Mouse (Mus musculus): ENCODE data around the gene Serpina1f.
"Not testable (repeated sequence)": the region's sequence is repeated elsewhere in the genome, so short reads cannot be mapped to it uniquely, and the experiment has no call there.

DNA sequence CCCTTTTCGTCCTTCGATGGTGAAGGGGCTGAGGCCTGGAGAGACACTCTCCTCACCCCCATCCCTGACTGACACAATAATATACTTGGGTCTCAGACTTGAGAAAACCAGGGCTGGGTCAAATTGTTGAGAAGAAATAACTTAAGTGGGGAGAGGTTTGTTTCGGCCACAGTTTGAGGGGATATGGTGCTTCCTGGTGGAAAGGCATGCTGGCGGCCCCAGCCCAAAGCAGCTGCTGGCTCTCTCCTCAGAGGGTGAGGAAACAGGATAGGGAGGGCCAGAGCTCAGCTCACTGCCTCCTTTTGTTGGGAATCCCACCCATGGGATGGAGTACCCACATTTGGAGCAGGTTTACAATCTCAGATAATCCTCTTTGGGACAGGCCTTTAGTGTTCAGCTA, 40.2 kb upstream of the Serpina1f start:
- TF ChIP-seq CTCF (IDR thresholded peaks at IDR 0.05; ENCODE audit: borderline replicate concordance, control insufficient read depth, extremely low read depth, insufficient read depth, low read length, poor library complexity); POLR2A (IDR thresholded peaks at IDR 0.05; ENCODE audit: control insufficient read depth, extremely low read depth, insufficient read depth, low read length, poor library complexity): not testable (repeated sequence)

All from thymus, adult 2 months (tissue).